ENCODE assay signal across 8 mouse cellular contexts in the genomic region with DNA sequence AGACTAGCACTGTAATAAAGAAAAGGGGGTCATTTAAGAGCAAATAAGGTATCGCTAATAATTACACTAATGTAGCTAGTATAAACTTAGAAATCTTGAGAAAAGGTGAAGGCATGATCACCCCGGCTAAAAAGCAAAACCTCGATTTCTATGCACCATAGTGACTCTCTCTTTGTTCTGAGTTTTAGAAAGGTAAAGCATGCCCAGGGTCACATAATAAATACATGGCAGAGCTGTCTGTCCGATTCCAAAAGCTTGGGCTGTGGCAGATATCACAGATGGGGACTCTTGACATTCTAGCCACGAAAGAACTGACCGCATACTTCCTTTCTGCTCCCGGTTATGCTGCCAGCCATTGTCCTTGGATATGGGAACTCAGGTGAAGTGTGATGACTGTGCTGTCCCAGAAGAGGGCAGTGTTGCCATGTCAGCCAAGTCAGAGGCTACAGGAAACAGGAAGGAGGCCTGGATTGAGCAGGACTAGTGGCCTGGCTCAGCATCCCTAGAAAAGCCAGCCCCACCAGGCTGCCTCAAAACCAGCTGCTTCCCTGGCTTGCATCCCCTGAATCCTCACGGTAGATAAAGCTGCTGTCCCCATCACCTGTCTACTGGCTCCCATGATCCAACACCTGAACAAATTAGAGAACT.
DNase-seq lines count a peak whose midpoint lies in the region; ATAC-seq lines count a peak whose summit lies in the region.

No protein-coding gene starts in this region.

- no peaks in the 10 kb centered on the region for H3K36me3 ChIP-seq in kidney, embryonic 14.5 days (ENCODE audit: control insufficient read depth, insufficient read depth, low read length)
- no peaks in the 10 kb centered on the region for H3K36me3 ChIP-seq in forebrain, embryonic 13.5 days (ENCODE audit: poor library complexity, severe bottlenecking)
- H3K36me3 ChIP-seq in stomach, embryonic 14.5 days (ENCODE audit: control insufficient read depth, insufficient read depth, low read length) = no peaks in the 10 kb centered on the region

- no peak overlapping the region for H3K4me3 ChIP-seq in kidney, embryonic 14.5 days (ENCODE audit: low read length)
- H3K4me3 ChIP-seq in forebrain, embryonic 13.5 days = no peak overlapping the region
- H3K4me3 ChIP-seq in stomach, embryonic 14.5 days (ENCODE audit: low read depth, low read length) = no peak overlapping the region

- no peaks in the 10 kb centered on the region for H3K4me1 ChIP-seq in kidney, embryonic 14.5 days (ENCODE audit: control insufficient read depth, insufficient read depth, low read length)
- H3K4me1 ChIP-seq in forebrain, embryonic 13.5 days = peaks cover 18% of the 10 kb centered on the region
- no peaks in the 10 kb centered on the region; the same call in 1 of the 2 replicates for H3K4me1 ChIP-seq in stomach, embryonic 14.5 days (ENCODE audit: control insufficient read depth, insufficient read depth, low read length)

- no peak overlapping the region for H3K9ac ChIP-seq in kidney, embryonic 14.5 days (ENCODE audit: low read depth, low read length)
- H3K9ac ChIP-seq in forebrain, embryonic 13.5 days = no peak overlapping the region
- no peak overlapping the region for H3K9ac ChIP-seq in stomach, embryonic 14.5 days (replicated peaks; ENCODE audit: low read depth, low read length)

- 46% methylated on average over 8 of the region's 8 CpGs for WGBS in kidney, embryonic 14.5 days
- 42% methylated on average over 8 of the region's 8 CpGs for WGBS in forebrain, embryonic 13.5 days
- WGBS in stomach, embryonic 14.5 days = 45% methylated on average over 8 of the region's 8 CpGs

- no peak overlapping the region for H3K4me2 ChIP-seq in kidney, embryonic 14.5 days (replicated peaks; ENCODE audit: low read depth, low read length)
- no peak overlapping the region for H3K4me2 ChIP-seq in forebrain, embryonic 13.5 days
- H3K4me2 ChIP-seq in stomach, embryonic 14.5 days (replicated peaks; ENCODE audit: low read depth, low read length) = no peak overlapping the region

- peak; percentile 89 for ATAC-seq in kidney, embryonic 14.5 days (ENCODE audit: low FRiP score, low TSS enrichment)
- peak; percentile 86 for ATAC-seq in forebrain, embryonic 13.5 days
- ATAC-seq in stomach, embryonic 14.5 days (ENCODE audit: insufficient number of reproducible peaks, insufficient read depth, low FRiP score, low read depth) = peak; percentile 33; the same call in 1 of the 2 replicates
- no peak for ATAC-seq in inflammation-experienced regulatory T-cells, adult 6 months

- no peak for DNase-seq in kidney, adult 9 months
- DNase-seq in cerebellum, adult 11 months = peak; percentile 92
- peak; percentile 49 to 54 for DNase-seq in kidney, postnatal 4 days
- DNase-seq in mesoderm, embryonic 11.5 days (ENCODE audit: low read depth, low spot score) = peak; percentile 74

- H3K9me3 ChIP-seq in kidney, embryonic 14.5 days (ENCODE audit: control insufficient read depth, low read length) = no peaks in the 10 kb centered on the region
- H3K9me3 ChIP-seq in forebrain, embryonic 13.5 days (replicated peaks) = no peaks in the 10 kb centered on the region
- no peaks in the 10 kb centered on the region for H3K9me3 ChIP-seq in stomach, embryonic 14.5 days (ENCODE audit: control insufficient read depth, low read depth, low read length)

- H3K27me3 ChIP-seq in kidney, embryonic 14.5 days (ENCODE audit: control insufficient read depth, insufficient read depth, low read length) = no peaks in the 10 kb centered on the region
- H3K27me3 ChIP-seq in forebrain, embryonic 13.5 days = no peaks in the 10 kb centered on the region
- H3K27me3 ChIP-seq in stomach, embryonic 14.5 days (ENCODE audit: control insufficient read depth, insufficient read depth, low read length) = no peaks in the 10 kb centered on the region

- H3K27ac ChIP-seq in kidney, embryonic 14.5 days (ENCODE audit: low read depth, low read length) = no peak overlapping the region
- peak overlapping the region; percentile 57 for H3K27ac ChIP-seq in forebrain, embryonic 13.5 days
- H3K27ac ChIP-seq in stomach, embryonic 14.5 days (ENCODE audit: low read length) = no peak overlapping the region
